Mouse (Mus musculus) limb, embryonic 10.5 days (tissue): Measurements from ENCODE around the gene Fgfr2. TPM values are rescaled to one million over a fixed set of nuclear protein-coding genes. Genes with fewer than 3 reads are reported as not detected.

Source experiments
- DNase-seq: peaks from one replicate; pipeline ENCODE4 v3.0.0-alpha.2; 2017; ENCODE audit warnings: low spot score
- H3K27ac ChIP-seq: fragments of 300-500 bp; sonication (generic); 2 replicates; pipeline ENCODE4 v1.5.1; 2016; ENCODE audit warnings: mild to moderate bottlenecking
- H3K27me3 ChIP-seq: fragments of 300-500 bp; sonication (generic); 2 replicates; pipeline ENCODE4 v1.6.1; 2016; ENCODE audit warnings: low read depth, mild to moderate bottlenecking; ENCODE audit not compliant: poor library complexity, severe bottlenecking
- H3K36me3 ChIP-seq: fragments of 300-500 bp; sonication (generic); 2 replicates; pipeline ENCODE4 v1.6.1; 2016; ENCODE audit warnings: mild to moderate bottlenecking, moderate library complexity
- H3K4me1 ChIP-seq: fragments of 300-500 bp; sonication (generic); 2 replicates; pipeline ENCODE4 v1.6.1; 2016
- H3K4me3 ChIP-seq: fragments of 300-500 bp; sonication (generic); 2 replicates; pipeline ENCODE4 v1.5.1; 2016; ENCODE audit warnings: mild to moderate bottlenecking, moderate library complexity
- H3K9me3 ChIP-seq: fragments of 300-500 bp; sonication (generic); replicated peaks from 2 replicates; pipeline ENCODE4 v1.6.1; 2016; ENCODE audit warnings: mild to moderate bottlenecking
- whole genome bisulfite sequencing: fragments of 180-500 bp; shearing (Covaris S2); methylation state at CpG from one replicate; pipeline ENCODE4 v1.1.7; 2016; 5-methylcytosine and 5-hydroxymethylcytosine counted together
- polyA plus RNA-seq: library from polyadenylated mRNA; unstranded; fragments of >200 nt; fragmentation: Nextera tagmentation; extraction: Ambion mirVana; gene quantifications from 2 replicates; pipeline ENCODE4 v1.2.1, GENCODE M21; 2016

Fgfr2 gene
- polyA plus RNA-seq, 1 experiment from 2014 or later: 64.4 TPM

DNA sequence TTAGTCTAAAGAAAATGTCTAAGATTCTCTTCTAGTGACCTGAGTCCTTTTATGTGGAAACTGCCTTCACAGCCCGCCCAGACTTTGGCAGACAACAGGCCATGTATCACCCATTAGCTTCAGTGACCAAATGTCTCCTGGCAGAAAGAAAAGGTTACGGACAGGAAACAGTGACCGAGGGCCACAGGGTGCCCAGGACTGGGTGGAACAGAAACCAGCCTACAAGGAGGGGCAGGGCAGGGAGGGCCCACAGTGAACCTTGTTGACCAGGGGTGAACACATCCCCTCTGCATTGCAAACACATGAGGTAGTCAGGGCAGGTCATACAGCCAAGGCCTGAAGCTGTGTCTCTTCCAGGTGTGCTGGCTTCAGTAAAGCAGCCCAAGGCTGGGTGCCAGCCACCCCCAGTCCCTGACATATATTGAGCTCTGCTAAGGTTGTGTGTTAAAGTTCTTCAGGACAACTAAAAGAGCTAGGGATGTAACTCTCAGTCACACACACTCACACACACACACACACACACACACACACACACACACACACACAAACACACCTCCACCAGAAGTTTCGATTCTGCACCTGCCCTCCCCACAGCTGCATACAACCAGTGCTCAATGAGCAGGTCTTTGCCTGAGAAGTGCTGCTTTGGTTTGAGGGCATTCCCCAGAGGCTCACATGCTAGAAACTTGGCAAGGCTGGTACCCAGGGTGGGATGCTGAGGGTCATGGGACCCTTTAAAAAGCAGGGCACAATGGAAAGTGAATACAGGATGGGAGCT is 855.2 kb downstream of the Fgfr2 start:
- H3K4me1 ChIP-seq: no peaks in the 10 kb centered on the region
- no peak for DNase-seq
- no peak overlapping the region for H3K27ac ChIP-seq
- no peak overlapping the region for H3K4me3 ChIP-seq
- H3K27me3 ChIP-seq: no peaks in the 10 kb centered on the region
- no peaks in the 10 kb centered on the region for H3K9me3 ChIP-seq
- H3K36me3 ChIP-seq: peaks cover 23% of the 10 kb centered on the region
- WGBS: 90% methylated on average over 4 of the region's 4 CpGs

DNA sequence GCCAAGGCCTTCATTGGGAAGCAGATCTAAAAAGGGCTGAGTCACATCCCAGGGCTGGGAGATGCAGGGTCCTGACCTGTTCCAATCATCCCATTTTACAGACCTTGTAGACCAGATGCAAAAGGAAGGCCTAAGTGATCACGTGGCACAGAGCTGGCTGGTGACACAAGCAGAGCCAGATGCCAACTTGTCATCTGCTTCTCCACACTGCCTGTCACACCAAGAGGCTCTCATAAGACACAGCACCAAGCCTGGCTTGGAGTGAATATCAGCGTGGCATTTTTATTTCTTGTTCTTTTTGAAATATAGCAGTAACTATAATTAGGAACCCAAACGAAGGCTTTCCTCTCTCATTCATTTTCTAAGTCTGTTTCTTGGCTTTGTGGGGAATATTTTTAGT is 858.4 kb downstream of the Fgfr2 start:
- Histone ChIP-seq H3K4me1 (peaks cover 4% of the 10 kb centered on the region; the same call in 1 of the 2 replicates), H3K36me3 (peaks cover 19% of the 10 kb centered on the region), H3K27ac (no peak overlapping the region), H3K9me3 (no peaks in the 10 kb centered on the region), H3K4me3 (no peak overlapping the region), H3K27me3 (no peaks in the 10 kb centered on the region)
- WGBS: 68% methylated on average over 3 of the region's 3 CpGs
- no peak for DNase-seq

DNA sequence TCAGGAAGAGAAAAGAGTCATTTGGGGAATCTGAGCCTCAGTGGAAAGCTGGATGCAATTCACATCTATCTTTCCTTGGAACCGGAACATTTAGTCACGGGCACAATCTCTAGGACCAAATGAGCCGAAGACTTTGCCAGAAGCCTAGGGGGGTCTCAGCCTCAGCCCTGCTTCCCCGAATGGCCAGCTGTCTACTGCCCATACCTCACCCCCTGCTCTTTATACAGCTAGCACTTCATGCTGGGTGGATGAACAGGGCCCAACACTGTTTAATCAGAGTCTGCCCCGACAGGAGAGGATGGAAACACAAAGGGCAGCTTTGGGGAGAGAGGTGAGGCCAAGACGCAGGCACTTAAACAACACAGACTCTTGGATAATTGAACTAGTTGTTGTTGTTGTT is 860.0 kb downstream of the Fgfr2 start:
- Histone ChIP-seq H3K27me3 (no peaks in the 10 kb centered on the region), H3K36me3 (peaks cover 12% of the 10 kb centered on the region), H3K27ac (no peak overlapping the region), H3K4me3 (no peak overlapping the region), H3K4me1 (peaks cover 13% of the 10 kb centered on the region), H3K9me3 (no peaks in the 10 kb centered on the region)
- 79% methylated on average over 6 of the region's 6 CpGs for WGBS
- DNase-seq: no peak

DNA sequence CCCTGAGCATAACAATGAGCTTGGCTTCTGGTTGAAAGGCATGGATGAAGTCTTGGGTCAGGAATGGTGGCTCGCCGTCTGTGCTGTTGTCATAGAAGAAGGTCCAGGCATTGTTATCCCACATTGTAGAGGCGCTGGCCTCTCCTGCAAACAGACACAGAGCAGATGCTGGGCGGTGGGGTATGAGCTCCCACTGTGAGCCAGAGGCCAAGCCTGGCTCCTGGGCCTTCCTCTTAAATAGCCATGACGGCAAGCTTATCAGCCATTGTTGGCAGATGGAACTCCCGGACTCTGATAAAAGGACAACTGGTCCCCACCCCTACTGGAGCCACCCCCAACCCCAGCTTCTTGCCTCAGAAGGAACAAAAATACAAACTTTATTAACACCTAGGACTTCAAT is 860.5 kb downstream of the Fgfr2 start:
- Histone ChIP-seq H3K9me3 (no peaks in the 10 kb centered on the region), H3K4me1 (peaks cover 14% of the 10 kb centered on the region), H3K4me3 (no peak overlapping the region), H3K36me3 (peaks cover 12% of the 10 kb centered on the region), H3K27ac (no peak overlapping the region), H3K27me3 (no peaks in the 10 kb centered on the region)
- DNase-seq: no peak
- WGBS: 64% methylated on average over 6 of the region's 6 CpGs

DNA sequence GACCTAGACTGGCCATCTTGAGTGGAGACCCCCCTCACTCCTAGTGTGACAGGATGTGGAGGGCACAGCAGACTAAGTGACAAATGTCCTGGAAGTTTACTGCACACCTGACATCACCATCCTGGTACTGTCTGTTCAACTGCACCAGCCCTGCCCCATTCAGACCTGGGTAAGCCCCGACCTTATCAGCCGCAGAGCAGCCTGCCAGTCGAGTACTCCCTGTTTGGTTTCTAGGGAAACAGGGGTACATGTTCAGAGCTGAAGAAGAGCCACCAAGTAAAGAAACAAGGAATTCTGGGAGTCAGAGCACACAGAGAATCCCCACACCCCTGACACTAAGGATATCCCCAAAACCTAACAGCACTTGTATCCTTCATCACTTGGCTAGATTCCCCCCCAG is 861.3 kb downstream of the Fgfr2 start:
- Histone ChIP-seq H3K36me3 (peaks cover 12% of the 10 kb centered on the region), H3K9me3 (no peaks in the 10 kb centered on the region), H3K27ac (no peak overlapping the region), H3K4me3 (no peak overlapping the region), H3K27me3 (no peaks in the 10 kb centered on the region), H3K4me1 (peaks cover 14% of the 10 kb centered on the region)
- WGBS: 83% methylated on average over 3 of the region's 3 CpGs
- no peak for DNase-seq

DNA sequence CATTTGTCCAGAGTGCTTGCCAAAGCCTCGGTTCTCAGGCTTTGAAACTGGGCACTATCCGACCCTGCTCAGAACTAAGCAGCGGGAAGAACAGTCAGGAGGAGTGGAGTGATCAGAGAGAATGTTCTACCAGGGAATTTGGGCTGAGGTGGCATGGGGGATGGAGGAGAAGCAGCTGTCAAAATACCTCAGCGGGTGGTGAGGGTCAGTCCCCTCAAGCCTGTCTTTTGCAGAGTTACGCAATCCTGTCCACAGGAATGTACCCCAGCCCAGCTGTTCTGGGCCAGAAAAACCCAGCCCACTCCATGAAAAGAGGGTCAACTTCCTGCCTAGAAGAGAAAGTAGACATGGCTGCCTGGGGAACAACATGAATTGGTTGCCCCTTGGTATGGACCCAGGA is 862.5 kb downstream of the Fgfr2 start:
- Histone ChIP-seq H3K4me3 (no peak overlapping the region), H3K9me3 (no peaks in the 10 kb centered on the region), H3K27me3 (no peaks in the 10 kb centered on the region), H3K27ac (no peak overlapping the region), H3K4me1 (peaks cover 14% of the 10 kb centered on the region), H3K36me3 (no peaks in the 10 kb centered on the region; the same call in 1 of the 2 replicates)
- 72% methylated on average over 5 of the region's 5 CpGs for WGBS
- DNase-seq: no peak

DNA sequence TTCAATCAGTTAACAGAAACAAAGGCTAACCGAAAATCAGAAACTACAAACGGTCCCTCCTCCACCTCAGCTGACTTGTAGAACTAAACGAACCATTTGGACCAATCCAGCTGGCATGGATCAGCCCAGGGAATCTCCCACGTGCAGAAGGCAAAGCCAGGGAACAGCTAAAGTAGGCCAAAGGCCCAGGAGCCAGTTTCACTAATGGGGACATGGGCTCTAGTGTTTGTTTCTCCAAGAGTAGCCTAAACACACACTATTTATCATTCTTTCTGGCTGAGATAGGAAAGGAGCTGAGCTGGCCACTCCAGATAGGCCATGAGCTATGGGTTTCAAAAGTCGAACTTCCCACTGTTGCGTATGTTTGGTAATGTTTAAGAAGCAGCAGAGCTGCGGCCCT is 864.3 kb downstream of the Fgfr2 start:
- 0 out of 2 replicates have a peak, but pooled peaks cover 3% of the 10 kb centered on the region for H3K36me3 ChIP-seq
- no peaks in the 10 kb centered on the region for H3K27me3 ChIP-seq
- H3K9me3 ChIP-seq: no peaks in the 10 kb centered on the region
- 46% methylated on average over 7 of the region's 7 CpGs for WGBS
- H3K27ac ChIP-seq: no peak overlapping the region
- peaks cover 14% of the 10 kb centered on the region for H3K4me1 ChIP-seq
- no peak for DNase-seq
- no peak overlapping the region for H3K4me3 ChIP-seq

DNA sequence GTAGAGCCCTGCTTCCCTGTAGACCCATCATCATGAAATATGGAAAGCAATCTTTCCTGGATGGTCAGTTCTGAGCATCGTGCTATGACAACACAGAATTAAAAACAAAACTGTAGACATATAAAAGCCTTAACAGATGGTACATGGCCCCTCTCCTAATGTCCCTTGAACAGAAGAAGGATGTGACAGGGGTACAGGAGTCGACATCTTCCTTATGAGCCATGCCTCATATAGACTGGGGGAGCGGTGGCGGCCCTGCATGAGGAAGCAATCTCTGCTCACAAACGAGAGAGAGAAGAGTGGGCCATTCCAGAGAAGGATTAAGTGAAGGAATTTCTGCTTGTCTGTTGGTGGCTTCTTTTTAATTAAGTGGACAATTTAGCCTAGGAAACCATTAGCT is 864.9 kb downstream of the Fgfr2 start:
- peaks cover 14% of the 10 kb centered on the region for H3K4me1 ChIP-seq

DNA sequence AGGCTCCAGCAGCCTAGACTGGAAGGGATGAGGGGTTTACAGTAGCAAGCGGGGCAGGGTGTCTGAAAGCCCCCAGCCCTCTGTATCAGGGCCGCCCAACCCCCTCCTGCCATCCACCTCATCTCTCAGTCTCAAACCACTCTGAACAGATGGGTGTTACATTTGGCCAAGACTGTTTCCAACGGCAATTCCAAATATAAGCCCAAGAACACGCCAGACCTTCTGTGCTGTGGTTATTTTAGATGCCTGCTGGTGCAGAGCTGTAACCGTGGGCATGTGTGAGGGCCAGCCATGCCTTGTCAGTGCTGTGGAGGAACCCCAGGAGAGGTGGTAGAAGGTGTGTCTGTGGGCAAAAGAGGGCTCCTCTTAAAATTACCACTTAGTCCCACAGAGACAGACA is 869.6 kb downstream of the Fgfr2 start:
- Histone ChIP-seq H3K27me3 (no peaks in the 10 kb centered on the region), H3K9me3 (no peaks in the 10 kb centered on the region), H3K4me1 (peaks cover 18% of the 10 kb centered on the region), H3K36me3 (0 out of 2 replicates have a peak, but pooled peaks cover 3% of the 10 kb centered on the region), H3K27ac (no peak overlapping the region), H3K4me3 (no peak overlapping the region)
- 94% methylated on average over 5 of the region's 5 CpGs for WGBS
- DNase-seq: no peak

More for the DNA sequence above, 864.9 kb downstream of the Fgfr2 start:
- no peak overlapping the region for H3K27ac ChIP-seq
- no peaks in the 10 kb centered on the region for H3K27me3 ChIP-seq
- H3K4me3 ChIP-seq: no peak overlapping the region
- 0 out of 2 replicates have a peak, but pooled peaks cover 3% of the 10 kb centered on the region for H3K36me3 ChIP-seq
- no peak for DNase-seq
- WGBS: 62% methylated on average over 5 of the region's 5 CpGs
- H3K9me3 ChIP-seq: no peaks in the 10 kb centered on the region

DNA sequence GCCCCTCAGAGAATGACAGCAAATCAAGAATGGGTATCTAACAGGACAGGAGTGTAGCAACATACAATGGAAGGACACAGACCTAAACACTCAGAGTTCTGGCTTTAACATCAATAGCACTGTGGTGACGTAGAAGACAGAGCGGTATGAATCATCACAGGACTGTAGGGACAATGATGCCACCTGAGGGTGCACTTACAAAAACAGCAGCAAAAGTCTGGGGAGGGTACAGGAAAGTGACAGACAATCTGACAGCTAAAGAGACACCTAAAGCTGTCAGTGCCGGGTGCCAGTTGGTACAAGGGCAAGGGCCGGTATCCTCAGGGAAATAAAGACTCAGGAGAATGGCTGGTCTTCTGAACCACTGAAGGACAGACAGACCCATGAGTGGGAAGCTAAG is 870.1 kb downstream of the Fgfr2 start:
- Histone ChIP-seq H3K27ac (no peak overlapping the region), H3K4me1 (peaks cover 18% of the 10 kb centered on the region), H3K27me3 (no peaks in the 10 kb centered on the region), H3K36me3 (0 out of 2 replicates have a peak, but pooled peaks cover 3% of the 10 kb centered on the region), H3K4me3 (no peak overlapping the region), H3K9me3 (no peaks in the 10 kb centered on the region)
- DNase-seq: no peak
- whole genome bisulfite sequencing: 95% methylated on average over 4 of the region's 4 CpGs

DNA sequence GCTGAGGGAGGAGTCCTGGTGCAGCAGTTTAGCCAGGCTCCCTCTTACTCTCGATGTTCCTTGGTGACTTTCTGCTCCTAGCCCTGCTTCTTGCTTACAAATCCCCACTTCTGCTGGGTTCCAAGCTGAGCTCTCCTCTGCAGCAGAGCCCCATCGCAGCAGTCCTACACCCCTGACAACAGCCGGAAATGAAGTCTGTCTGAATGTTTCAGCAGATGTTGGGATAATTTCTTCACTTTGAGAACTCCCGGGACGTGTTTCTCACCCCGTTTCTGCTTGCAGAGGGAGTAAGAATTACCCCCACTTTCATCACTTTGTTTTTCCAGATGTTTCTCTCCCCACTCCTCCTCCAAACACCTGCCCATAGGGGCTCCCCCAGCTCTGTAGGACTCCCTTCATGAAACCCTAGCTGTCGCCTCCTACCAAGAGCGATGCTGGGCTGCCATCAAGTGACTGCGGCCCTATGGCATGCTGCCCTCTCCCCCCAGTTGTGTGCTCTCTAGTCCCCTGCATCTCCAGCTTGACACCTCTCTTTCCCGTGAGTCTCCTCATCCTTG is 873.5 kb downstream of the Fgfr2 start:
- Histone ChIP-seq H3K4me1 (peaks cover 36% of the 10 kb centered on the region), H3K4me3 (no peak overlapping the region), H3K36me3 (peaks cover 7% of the 10 kb centered on the region; the same call in 1 of the 2 replicates), H3K27me3 (0 out of 2 replicates have a peak, but pooled peaks cover 7% of the 10 kb centered on the region), H3K9me3 (no peaks in the 10 kb centered on the region), H3K27ac (peak overlapping the region; percentile 34; the same call in 1 of the 2 replicates)
- DNase-seq: no peak
- WGBS: 70% methylated on average over 10 of the region's 10 CpGs

DNA sequence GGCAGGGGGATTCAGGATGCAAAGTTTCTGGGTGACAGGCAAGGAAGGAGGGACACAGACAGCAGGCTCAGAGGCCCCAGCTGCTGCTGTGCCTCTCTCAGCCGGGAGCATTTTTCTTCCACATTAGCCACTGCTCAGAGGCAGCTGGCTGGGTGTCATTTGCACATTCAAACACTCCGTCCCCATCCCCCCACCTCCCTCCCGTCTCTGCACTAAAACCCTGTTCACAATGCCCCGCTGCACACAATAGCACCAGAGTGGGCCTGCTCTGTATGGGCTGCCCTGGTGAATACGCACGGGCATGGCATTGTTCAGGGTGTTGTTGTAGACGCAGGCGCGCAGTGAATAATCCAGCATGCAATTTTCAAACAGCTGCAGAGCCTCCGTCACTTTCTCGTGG is 875.6 kb downstream of the Fgfr2 start:
- peak overlapping the region; percentile 70; the same call in 1 of the 2 replicates for H3K27ac ChIP-seq
- peaks cover 4% of the 10 kb centered on the region; the same call in 1 of the 2 replicates for H3K36me3 ChIP-seq
- H3K27me3 ChIP-seq: 0 out of 2 replicates have a peak, but pooled peaks cover 7% of the 10 kb centered on the region
- no peaks in the 10 kb centered on the region for H3K9me3 ChIP-seq
- peak; percentile 51 for DNase-seq
- 21% methylated on average over 11 of the region's 11 CpGs for WGBS
- 0 out of 2 replicates have a peak overlapping the region, but pooled peaks have one; percentile 12 for H3K4me3 ChIP-seq
- peaks cover 36% of the 10 kb centered on the region for H3K4me1 ChIP-seq

DNA sequence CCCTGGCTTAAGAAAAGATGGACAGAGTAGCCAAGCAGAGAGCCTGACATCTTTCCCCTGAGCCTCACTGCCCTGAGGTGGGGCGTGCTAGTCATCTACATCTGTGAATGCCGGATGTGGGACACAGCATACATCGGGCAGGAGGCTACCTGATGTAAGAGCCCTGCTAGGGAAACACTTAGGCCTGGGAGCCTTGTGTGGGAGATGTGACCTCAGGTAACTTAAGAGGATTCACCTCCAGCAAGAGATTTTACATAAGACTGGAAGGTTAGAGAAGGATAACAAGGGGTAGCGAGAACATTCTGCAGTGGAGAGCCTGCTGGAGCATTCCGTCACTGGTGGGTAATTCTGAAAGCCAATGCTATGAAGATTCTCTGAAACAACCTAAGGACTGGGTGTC is 876.1 kb downstream of the Fgfr2 start:
- Histone ChIP-seq H3K9me3 (no peaks in the 10 kb centered on the region), H3K27me3 (0 out of 2 replicates have a peak, but pooled peaks cover 7% of the 10 kb centered on the region), H3K27ac (peak overlapping the region; percentile 70; the same call in 1 of the 2 replicates), H3K4me1 (peaks cover 36% of the 10 kb centered on the region), H3K36me3 (peaks cover 4% of the 10 kb centered on the region; the same call in 1 of the 2 replicates), H3K4me3 (no peak overlapping the region)
- WGBS: 76% methylated on average over 5 of the region's 5 CpGs
- DNase-seq: no peak
